Mouse (Mus musculus) CD4-positive, CD25-positive, alpha-beta regulatory T cell, adult 4 months (primary cell): ENCODE results near the gene Rars. TPM values are rescaled to one million over a fixed set of nuclear protein-coding genes. Genes with fewer than 3 reads are reported as not detected.

Source experiments
- ATAC-seq: one replicate; pipeline ENCODE4 v1.8.0; 2017
- polyA plus RNA-seq, 2 experiments: library from polyadenylated mRNA; unstranded; fragments of 100-300 nt; shearing (Covaris generic); gene quantifications; one replicate each; pipeline ENCODE4 v1.2.1; 2017

Gene Rars
- polyA plus RNA-seq, 2 experiments from 2014 or later = 68.2 to 75.9 TPM

- peak; percentile 35 for ATAC-seq
Observed at GRCm38 (mm10) chr11:35769746-35770437, 64.4 kb downstream of the Rars start.

DNA sequence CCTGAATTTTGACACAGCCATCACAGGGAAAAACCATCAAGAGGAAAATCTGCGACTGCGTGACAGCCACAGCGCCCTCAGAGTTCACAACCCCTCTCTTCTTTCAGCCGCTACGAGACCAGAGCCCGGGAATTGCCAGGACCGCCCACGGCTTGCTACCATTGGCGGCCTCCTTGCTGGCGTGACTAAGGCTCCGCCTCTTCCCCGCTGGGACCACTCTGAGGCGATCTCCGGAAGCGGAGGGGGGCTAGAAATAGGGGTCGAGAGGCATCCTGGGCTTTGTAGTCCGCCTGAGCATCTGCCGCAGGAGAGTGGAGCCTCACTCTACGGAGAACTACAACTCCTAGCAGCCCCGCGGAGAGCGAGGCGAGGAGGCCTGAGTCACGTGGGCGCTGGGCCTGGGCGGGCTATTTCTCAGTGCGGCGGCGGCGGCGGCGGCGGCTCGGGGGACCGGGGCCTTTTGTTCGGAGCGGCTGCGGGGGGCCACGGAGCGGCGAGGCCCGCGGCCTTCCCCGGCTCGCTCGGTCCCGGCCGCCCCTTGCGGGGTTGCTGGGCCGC, 65.0 kb downstream of the Rars start, which contains the start of gene Pank3:
Gene Pank3, plus strand, starts transcription at position 297 of the 558 bp plus-strand sequence.
- ATAC-seq = peak; percentile 98

- no peak for ATAC-seq
Observed at GRCm38 (mm10) chr11:35766845-35767244, 67.5 kb downstream of the Rars start.

DNA sequence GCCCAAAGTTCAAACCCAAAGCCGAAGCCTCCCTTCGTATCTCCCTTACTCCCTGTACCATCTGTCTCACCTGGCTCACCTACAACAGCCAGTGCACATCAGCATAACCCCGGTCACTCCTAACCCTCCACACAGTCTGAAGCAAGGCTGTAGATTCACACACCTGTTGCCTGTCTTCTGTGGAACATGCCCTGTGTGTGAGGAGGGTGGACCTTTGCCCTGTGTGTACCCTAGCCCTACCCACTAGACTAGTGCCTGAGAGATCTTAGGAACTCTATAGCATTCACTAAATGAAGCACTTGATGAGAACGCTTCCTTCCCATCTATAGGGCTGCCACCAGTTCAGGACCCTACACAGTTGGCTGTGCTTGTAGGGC, 73.7 kb downstream of the Rars start:
- no peak for ATAC-seq

DNA sequence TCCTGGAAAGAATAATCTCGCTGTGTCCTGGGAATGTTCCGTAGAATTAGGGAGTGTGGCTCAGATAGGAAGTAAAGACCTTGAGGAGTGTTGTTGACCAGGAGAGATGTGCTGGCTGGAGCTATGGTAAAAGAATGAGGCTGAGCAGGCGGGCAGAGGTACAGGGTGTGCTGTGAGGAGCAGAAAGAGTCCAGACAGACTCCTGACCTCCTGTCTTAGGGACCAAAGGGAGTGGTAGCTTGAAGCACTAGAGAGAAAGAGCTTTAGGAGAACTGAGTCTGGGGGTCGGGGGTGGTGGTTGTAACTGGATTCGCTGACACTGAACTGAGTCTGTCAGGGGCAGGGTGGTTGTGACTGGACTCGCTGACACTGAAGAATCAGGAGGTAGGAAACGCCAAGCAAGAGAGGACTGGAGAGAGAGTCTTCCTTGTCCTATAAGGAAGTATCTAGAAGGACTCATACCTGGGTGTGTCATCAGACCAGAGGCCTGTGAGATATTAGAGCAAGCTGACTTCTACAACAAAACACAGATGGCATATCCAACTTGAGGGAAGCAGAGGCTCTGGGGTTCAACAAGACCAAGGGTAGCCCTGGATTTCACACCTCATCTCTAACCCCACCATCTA, 74.2 kb downstream of the Rars start:
- no peak for ATAC-seq

Other genes with a start within 250 kb of the Rars start
- 1 to 10 TPM; 6.6 to 8.9 TPM for gene Pank3, start 65.0 kb downstream of the Rars start, polyA plus RNA-seq
- gene Fbll1, start 35.6 kb downstream of the Rars start, polyA plus RNA-seq = not detected
- under 1 TPM in 1 of 2 experiments, not detected in 1; 0.12 TPM for gene Wwc1, start 146.0 kb upstream of the Rars start, polyA plus RNA-seq